Mouse (Mus musculus): ENCODE data around the gene Mast4. TPM values are rescaled to one million over a fixed set of nuclear protein-coding genes. Genes with fewer than 3 reads are reported as not detected.

Gene Mast4
- total RNA-seq, 2 experiments from 2014 or later: 80.4 to 89.0 TPM

- DNase-seq: no peak
Observed at GRCm38 (mm10) chr13:102912867-102913266, 421.4 kb downstream of the Mast4 start.

- DNase-seq: no peak
Observed at GRCm38 (mm10) chr13:102909654-102910418, 424.5 kb downstream of the Mast4 start.

- DNase-seq: no peak
Observed at GRCm38 (mm10) chr13:102906661-102907009, 427.7 kb downstream of the Mast4 start.

- peak; percentile 74 for DNase-seq
Observed at GRCm38 (mm10) chr13:102906004-102906660, 428.2 kb downstream of the Mast4 start.

GRCm38 (mm10) chr13:102905361-102905950, 428.8 kb downstream of the Mast4 start:
- peak; percentile 16 for DNase-seq

GRCm38 (mm10) chr13:102903689-102904088, 430.6 kb downstream of the Mast4 start:
- DNase-seq: no peak

- no peak for DNase-seq
Observed at GRCm38 (mm10) chr13:102902123-102902522, 432.2 kb downstream of the Mast4 start.

- no peak for DNase-seq
Observed at GRCm38 (mm10) chr13:102900531-102900930, 433.8 kb downstream of the Mast4 start.

- no peak for DNase-seq
Observed at GRCm38 (mm10) chr13:102900083-102900420, 434.2 kb downstream of the Mast4 start.

- DNase-seq: no peak
Observed at GRCm38 (mm10) chr13:102899253-102900082, 434.8 kb downstream of the Mast4 start.

GRCm38 (mm10) chr13:102898374-102899131, 435.7 kb downstream of the Mast4 start:
- peak; percentile 31 for DNase-seq

- no peak for DNase-seq
Observed at GRCm38 (mm10) chr13:102896322-102896721, 438.0 kb downstream of the Mast4 start.

GRCm38 (mm10) chr13:102895894-102896293, 438.4 kb downstream of the Mast4 start:
- no peak for DNase-seq

GRCm38 (mm10) chr13:102894287-102895234, 439.7 kb downstream of the Mast4 start:
- peak; percentile 24 for DNase-seq

- no peak for DNase-seq
Observed at GRCm38 (mm10) chr13:102892783-102893182, 441.5 kb downstream of the Mast4 start.

- DNase-seq: no peak
Observed at GRCm38 (mm10) chr13:102889989-102890388, 444.3 kb downstream of the Mast4 start.

- DNase-seq: no peak
Observed at GRCm38 (mm10) chr13:102889537-102889936, 444.8 kb downstream of the Mast4 start.

- no peak for DNase-seq
Observed at GRCm38 (mm10) chr13:102888895-102889490, 445.3 kb downstream of the Mast4 start.

- no peak for DNase-seq
Observed at GRCm38 (mm10) chr13:102888211-102888610, 446.1 kb downstream of the Mast4 start.

GRCm38 (mm10) chr13:102887534-102887933, 446.8 kb downstream of the Mast4 start:
- no peak for DNase-seq
